Mouse (Mus musculus): ENCODE measurements around the gene Irf1.
A peak's percentile ranks its signal among the peaks of the same experiment; 100 is the strongest.
"Not testable (repeated sequence)": the region's sequence is repeated elsewhere in the genome, so short reads cannot be mapped to it uniquely, and the experiment has no call there.

Gene Irf1

DNA sequence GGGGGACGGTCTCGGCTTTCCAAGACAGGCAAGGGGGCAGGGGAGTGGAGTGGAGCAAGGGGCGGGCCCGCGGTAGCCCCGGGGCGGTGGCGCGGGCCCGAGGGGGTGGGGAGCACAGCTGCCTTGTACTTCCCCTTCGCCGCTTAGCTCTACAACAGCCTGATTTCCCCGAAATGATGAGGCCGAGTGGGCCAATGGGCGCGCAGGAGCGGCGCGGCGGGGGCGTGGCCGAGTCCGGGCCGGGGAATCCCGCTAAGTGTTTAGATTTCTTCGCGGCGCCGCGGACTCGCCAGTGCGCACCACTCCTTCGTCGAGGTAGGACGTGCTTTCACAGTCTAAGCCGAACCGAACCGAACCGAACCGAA is at the start of gene Irf1:
Gene Irf1 (plus strand): TSS at position 255 of the 365 bp plus-strand sequence.
- DNase-seq (ENCODE audit: low spot score), result peak; percentile 98

DNA sequence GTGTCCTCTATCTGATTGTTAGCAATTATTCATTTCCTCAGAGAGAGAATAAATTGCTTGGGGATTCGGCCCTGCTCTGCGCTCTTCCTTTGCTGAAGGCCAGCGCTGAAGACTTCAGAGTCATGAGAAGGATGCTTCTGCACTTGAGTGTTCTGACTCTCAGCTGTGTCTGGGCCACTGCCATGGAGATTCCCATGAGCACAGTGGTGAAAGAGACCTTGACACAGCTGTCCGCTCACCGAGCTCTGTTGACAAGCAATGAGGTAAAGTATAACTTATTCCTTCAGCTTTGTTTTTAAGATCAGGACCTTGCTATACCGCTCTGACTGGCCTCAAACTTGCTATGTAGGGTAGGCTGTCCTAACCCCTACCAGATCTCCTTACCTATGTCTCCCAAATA is 49.1 kb upstream of the Irf1 start, which contains the start of gene Il5:
Gene Il5 (plus strand): TSS at position 80 of the 400 bp plus-strand sequence.
- DNase-seq (ENCODE audit: low spot score), result no peak

DNA sequence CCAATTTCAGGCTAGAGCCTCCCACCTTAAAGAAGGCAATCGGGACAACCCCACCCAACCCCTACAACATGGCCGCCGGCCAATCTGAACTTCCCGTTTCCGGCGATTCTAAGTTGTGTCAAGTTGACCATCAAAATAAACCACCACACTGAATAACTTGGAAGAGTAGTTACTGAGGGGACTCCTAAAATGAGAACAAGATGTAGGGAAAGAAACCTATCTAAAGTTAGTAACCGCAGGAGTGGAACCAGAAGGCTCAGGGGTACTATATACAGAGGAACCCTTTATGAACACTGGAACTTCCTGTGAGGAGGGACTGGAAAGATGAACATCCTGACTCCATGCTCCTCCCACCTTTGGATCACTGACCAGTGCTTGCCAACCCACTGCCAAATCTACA is 38.4 kb upstream of the Irf1 start:
- DNase-seq (ENCODE audit: low spot score), result no peak

DNA sequence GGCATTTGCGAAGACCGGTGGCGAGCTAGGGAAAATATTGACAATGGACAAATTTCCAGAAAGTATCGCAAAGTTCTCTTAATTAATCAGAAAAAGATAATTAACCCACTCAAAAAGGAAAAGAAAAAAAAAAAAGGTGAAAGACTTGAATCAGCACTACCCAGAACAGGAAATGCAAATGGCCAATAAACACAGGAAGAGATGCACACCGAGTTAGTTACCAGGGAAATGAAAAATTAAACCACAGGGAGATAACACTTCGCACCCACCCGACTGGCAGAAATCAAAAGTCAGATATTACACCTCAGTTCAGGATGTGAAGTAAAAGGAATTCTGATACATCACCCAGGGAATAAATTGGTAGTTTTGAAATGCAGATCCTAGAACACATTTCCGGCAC is 37.6 kb upstream of the Irf1 start:
- DNase-seq (ENCODE audit: low spot score), result no peak

DNA sequence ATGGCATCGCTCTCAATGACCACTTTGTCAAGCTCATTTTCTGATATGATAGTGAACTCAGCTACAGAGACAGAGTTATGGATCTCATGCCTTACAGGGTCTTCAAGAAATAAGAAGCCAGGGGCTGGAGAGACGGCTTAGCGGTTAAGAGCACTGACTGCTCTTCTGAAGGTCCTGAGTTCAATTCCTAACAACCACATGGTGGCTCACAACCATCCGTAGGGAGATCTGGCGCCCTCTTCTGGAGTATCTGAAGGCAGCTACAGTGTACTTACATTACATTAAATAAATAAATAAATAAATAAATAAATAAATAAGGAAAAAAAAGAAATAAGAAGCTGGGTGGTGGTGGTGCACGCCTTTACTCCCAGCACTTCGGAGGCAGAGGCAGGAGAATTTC is 36.0 kb upstream of the Irf1 start:
- DNase-seq (ENCODE audit: low spot score), result no peak

DNA sequence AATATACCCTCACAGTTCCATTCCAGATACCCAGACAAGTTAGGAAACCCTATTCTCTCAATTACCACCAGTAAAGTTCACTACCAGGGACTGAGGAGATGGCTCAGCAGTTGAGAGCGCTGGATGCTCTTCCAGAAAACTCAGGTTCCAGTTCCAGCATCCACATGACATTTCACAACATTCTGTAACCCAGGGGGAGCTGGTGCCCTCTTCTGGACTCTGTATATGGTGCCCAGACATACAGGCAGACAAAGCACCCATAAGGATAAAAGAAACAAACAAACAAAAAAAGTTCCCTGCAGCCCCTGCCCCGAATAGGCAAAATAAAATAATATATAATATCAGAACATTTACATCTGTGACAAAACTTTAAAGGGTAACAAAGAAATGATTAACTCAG is 35.4 kb upstream of the Irf1 start:
- no peak for DNase-seq (ENCODE audit: low spot score)

DNA sequence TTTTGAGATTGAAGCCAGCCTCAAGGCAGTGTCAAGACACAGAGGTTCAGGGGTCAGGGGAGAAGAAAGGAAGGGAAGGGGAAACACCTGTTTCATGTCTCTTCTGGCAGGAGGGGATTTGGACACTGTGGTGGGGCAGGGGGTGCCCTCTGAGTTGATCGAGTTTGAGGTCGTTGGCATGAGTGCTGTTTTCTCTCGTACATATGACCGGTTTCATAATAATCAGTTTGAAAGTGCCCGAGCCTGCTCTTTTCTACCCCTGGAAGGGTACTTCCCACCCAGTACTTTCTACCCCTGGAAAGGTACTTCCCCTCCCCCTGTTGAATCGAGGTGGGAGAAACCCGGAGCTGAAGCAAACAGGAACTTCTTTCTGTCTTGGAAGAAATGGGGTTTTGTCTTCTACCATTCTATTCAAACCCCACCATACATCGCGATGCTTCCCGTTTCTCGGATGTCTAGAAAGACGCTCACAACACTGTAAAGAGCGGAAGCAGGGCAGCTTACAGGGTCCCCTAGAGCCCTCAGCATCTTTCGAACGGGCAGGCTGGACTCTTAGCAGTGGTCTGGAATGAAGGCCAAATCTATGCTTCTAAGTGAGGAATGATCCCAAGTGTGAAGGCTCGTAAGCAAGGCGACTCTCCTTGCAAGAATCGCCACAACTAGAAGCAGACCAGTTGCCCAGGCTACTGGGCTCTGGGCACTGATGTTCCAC is 34.7 kb upstream of the Irf1 start:
- no peak for DNase-seq (ENCODE audit: low spot score)

DNA sequence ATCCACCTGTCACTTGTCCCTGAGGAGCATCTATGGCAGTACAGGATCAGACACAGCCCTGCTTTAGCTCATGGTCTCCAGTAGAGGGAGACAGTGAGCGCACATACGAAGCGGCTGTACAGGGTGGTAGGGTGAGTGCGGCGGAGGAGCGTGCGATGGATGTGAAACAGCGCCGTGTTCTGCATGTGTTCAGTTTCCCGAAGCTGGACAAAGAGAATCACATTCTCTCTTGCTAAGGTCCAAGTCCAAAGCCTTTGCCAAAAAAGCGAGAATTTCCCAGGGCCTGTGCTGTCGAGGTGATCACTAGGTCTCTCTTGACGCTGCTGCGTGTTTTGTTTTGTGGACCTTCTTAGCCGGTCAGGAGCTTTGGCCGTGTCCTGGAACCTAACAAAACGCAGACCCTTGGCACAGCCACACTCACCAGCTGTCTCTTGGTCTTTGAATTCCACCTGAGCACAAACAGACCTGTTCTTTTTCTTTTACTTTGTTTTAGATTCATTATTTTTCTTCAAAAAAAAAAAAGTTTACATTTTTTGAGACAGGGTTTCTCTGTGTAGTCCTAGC is 34.0 kb upstream of the Irf1 start:
- DNase-seq (ENCODE audit: low spot score), result peak; percentile 71

DNA sequence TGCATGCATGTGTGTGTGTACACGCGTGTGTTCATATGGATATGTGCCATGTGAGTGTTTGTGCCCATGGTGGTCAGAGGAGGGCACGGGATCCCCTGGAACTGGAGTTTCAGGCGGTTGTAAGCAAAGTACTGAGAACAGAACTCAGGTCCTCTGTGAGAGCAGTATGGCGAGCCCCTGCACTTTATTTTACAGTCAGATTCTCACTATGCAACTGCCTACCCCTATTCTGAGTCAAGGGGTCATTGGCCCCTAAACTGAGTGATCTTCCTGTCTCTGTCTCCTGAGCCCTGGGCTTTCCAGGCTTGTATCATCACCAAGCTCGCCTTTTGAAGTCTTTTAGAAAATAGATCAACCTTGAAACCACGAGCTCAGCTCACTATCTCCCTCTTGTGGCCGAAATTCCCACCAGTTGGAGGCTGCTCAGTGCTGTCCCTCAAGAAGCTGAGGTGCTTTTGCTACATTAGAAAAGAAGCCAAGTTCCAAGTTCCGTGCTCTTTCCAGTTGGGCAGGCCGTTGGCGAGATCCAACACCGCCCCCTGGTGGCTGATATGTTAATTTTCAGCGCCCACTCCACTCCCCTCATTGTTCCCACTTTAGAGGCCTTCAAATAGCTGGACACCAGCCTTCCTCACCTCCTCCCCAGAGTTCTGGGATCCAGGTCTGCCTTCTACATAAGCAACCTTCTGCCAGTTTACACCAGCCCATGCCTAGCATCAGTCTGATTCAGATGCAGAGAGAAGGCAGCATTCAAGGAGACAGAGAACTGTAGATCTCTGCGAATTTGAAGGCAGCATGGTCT is 32.8 kb upstream of the Irf1 start:
- DNase-seq (ENCODE audit: low spot score), result peak; percentile 80

DNA sequence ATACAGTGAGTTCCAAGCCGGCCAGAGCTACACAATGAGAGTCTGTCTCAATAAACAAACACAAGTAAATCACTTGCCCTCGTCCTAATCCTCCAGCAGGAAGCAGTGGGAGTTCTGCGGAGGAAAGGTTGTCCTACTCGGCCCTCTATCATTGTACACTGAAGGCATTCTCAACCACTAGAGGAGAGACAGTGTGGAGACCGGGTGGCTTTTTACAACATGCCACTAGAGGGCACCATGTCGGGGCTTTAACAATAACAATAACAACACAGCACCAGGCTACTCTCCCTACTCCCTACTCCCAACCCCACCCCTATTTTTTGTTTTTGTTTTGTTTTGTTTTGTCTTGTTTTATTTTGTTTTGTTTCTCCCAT is 32.3 kb upstream of the Irf1 start:
- DNase-seq (ENCODE audit: low spot score), result peak; percentile 72

DNA sequence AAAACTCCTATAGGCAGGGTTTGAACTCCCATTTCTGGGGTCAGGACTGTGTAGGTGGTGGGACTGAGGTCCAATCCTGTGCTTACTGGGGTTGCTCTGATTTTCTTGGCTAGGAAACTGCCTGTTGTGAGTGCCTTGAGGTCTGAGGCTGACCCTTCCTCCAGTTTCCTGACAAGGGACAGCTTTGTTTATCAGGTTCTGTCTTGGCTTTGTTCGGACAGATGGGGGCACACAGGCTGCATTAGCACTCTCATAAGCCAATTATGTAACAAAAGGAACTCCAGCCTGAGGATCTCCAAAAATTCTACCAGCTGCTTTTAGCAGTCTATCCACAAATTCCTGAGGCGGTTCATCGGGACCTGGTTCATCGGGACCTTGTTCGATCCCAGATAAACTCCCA is 27.5 kb upstream of the Irf1 start:
- DNase-seq (ENCODE audit: low spot score), result peak; percentile 60

DNA sequence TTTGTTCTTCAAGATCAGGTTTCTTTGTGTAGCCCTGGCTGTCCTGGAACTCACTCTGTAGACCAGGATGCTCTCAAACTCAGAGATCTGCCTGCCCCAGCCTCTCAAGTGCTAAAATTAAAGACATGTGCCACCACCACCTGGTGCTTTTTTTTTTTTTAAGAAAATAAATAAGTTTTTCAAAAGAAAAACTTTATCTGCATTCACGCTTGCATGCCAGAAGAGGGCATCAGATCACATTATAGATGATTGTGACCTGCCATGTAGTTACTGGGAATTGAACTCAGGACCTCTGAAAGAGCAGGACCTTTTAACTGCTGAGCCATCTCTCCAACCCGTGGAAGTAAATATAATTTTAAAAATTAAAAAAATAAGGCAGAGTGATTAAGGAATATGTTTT is 24.6 kb upstream of the Irf1 start:
- DNase-seq (ENCODE audit: low spot score), result no peak

DNA sequence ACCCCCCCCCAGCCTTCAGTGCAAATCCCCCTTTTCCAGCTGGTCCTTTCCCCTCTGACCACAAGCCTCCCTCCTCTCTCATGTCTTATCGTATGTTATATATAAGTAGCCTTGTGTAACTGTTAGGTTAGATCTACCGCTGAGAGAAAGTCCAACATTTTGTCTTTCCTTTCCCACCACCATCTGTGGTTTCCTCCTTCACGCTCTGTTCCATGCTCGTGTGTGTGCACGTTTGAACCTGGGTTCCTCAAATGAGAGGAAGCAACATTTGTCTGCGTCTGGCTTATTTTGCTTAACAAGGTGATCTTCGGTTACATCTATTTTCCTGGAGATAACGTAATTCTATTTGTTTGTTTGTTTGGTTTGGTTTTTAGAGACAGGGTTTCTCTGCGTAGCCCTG is 21.8 kb upstream of the Irf1 start:
- DNase-seq (ENCODE audit: low spot score), result no peak

DNA sequence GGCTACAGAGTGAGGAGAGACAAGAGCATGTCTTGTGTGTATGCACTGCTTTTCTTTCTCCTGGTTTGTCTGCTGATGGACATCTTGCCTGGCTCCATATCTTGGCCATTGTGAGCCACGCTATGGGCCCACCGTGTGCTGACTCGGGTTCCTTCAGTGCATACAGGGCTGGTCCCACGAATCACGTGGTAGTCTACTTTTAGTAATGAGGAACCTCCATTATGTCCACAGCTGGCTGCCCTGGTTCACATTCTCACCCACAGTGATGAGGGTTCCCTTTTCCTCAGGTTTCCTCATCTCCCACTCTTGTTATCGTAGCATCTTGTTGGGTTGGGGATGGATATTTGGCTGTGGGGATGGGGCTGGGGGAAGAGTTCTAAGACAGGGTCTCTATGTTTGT is 21.2 kb upstream of the Irf1 start:
- DNase-seq (ENCODE audit: low spot score), result no peak

DNA sequence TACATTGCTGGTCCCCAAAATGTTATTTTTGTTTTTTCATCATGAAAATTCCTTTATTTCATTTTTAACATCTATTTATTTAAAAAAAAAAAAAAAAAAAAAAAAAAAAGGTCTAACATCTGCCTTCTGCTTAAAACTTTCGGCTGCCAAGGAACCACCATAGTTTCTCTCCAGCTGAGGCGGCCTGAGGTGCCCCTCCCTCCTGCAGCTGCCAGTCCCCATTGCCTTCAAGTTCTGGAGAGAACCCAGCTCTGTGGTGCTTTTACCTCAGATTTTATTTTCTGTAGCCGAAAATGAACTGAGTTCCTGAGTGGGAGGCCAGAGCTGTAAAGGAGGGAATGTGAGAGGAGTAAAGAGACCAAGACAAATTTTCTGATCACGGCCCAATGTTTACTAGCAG is 20.5 kb upstream of the Irf1 start:
- no peak for DNase-seq (ENCODE audit: low spot score)

DNA sequence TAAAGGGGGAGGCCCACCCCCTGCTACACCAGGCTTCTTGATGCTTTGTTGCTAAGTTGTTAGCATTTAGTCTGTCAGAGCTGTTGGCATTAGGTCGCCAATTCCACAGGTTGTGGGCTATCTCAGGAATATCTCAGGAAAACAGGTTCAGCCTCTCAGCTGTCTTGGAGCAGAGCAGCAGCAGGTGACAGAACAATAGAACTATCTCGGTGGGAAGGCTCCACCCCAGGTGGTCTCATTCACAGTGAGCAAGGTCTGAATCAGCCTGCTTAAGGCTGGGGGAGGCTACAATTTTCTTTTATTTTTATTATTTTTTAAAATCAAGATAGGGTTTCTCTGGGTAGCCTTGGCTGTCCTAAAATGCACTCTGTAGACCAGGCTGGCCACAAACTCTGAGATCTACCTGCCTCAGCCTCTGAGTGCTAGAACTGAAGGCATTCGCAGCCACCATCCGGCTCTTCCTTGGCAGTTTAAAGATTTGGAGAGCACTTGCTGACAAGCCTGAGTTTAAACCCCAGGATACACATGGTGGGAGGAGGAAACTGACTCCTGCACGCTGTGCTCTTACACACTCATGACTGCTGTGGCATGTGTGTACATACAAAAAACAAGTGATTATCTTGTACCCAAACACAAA is 20.0 kb upstream of the Irf1 start:
- DNase-seq (ENCODE audit: low spot score), result no peak

DNA sequence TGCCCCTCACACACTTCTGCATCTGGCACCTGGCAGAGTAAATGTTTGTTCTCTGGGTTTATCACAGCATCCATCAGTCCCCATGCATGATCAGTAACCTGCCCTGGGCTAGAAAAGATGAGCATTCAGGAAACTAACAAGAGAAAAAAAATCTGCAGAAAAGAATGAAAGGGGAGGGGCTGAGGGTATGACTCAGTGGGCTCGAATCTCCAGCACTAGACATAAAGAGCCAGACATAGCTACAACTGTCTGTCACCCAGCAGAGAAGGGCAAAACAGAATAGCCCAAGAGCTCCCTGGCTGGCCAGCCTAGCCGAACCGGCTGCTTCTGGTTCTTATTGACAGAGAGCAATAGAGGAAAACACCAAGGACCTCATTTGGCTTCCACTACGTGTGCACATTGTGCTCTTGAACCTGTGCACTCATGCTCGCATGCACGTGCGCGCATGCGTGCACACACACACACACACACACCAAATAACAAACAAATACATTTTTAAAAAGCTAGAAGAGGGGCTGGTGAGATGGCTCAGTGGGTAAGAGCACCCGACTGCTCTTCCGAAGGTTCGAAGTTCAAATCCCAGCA is 14.7 kb upstream of the Irf1 start:
- no peak for DNase-seq (ENCODE audit: low spot score)

DNA sequence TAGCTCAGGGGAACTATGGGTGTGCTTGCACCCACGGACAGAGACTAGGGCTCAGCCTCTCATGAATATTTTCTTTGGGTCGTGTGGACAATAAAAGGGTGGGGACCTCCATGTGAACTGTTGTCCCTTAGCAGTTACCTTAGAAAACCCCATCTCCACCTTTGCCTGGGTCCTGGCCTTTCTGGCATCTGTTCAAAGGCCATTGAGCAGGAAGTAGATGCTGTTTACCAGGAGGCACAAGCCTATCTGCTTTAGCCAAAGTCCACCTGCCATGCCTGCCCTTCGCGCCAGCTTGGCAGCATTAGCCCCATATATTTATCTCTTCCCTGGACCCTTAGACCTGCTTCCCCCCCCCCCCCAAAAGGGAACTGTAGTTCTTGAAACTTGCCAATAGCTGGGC is 12.2 kb upstream of the Irf1 start:
- no peak for DNase-seq (ENCODE audit: low spot score)

DNA sequence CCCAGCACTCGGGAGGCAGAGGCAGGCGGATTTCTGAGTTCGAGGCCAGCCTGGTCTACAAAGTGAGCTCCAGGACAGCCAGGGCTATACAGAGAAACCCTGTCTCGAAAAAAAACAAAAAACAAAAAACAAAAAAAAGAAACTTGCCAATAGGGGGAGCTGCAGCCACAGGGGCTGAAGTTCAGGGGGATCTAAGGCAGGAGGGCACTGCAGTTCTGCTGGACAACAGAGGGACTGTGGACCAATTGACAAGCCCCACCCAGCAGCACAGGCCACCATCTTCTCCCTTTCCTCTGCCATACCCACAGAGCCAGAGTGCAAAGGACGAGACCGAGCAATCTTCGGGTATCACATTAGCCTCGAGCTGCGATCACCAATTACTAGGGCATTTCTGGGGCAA is 11.8 kb upstream of the Irf1 start:
- DNase-seq (ENCODE audit: low spot score), result not testable (repeated sequence)

DNA sequence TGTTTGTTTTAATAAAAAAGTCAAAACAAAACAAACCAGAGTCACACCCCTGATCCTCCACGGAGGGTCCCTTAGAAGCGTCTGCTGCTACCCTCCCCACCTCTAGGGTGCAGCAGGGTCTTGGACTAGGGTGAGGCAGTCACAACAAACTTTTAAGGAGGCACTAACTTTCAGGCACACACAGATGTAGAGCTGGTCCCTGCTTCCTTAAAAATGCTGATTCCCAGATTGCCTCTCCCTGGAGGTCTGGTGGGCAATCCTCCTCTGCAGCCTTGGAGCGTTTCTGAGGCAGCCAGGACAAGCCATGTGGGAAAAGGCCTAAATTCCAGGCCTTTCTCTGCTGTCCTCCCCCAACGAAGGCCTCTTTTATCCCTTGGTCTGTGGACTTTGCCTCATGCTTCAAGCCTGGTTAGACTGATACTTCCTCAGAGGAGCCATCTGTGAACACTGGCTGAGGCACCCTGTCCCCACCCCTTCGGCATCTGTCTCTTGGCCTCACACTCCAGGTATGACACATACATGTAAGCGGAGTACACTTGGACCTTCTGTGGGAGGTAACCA is 10.9 kb upstream of the Irf1 start:
- DNase-seq (ENCODE audit: low spot score), result no peak

DNA sequence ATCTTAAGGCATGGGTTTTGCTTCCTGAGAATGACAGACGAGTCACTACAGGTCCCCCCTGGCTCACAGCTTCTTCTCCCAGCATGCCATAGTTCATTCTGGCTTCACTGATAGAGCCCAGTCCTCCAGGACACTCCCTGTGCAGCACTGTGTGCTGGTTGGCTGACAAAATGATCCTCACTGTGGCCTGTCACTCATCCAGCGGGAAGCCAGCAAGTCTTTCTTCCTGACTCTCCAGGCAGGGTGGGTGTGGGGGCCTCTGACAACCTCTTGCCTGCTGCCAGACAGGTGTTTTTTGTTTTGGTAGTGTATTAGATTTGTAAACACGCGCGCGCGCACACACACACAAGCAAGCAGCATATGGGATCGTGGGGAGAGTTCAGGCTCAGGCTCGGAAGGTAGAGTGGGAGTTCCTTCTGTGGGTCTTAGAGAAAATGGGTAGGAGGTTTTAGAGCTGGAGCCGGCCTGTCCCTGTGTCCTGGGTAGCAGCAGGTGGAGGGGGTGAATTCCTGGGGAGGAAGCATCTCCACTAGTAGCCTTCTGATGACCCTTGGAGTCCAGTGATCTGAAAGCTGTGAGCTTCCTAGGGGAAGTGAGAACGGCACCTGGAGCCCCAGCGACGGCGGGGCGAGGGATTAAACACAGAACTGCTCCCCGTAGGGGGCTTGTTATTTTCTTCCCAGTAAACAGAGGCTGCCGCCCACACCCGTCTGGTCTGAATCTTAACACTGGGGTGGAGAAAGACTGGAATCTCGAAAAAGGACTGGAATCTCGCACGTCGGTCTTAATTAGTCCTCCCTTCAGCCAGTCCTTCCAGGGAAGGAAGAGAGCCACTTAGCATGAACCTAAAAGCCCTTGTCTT is 10.0 kb upstream of the Irf1 start:
- no peak for DNase-seq (ENCODE audit: low spot score)
